Mouse (Mus musculus) embryonic facial prominence, embryonic 13.5 days (tissue): ENCODE measurements around the gene Snx7. TPM values are rescaled to one million over a fixed set of nuclear protein-coding genes. Genes with fewer than 3 reads are reported as not detected.

ENCODE experiments used
- ATAC-seq: fragments of 200-750 bp; cut with Nextera tagmentation; 2 replicates; pipeline ENCODE4 v1.8.0; 2017; ENCODE audit warnings: low read depth; ENCODE audit not compliant: insufficient number of reproducible peaks, insufficient read depth, low FRiP score, low TSS enrichment
- H3K27ac ChIP-seq: fragments of 300-500 bp; sonication (generic); 2 replicates; pipeline ENCODE4 v1.5.1; 2015; ENCODE audit warnings: moderate library complexity, mild to moderate bottlenecking, inconsistent platforms
- H3K27me3 ChIP-seq: fragments of 300-500 bp; sonication (generic); 2 replicates; pipeline ENCODE4 v1.6.1; 2015; ENCODE audit warnings: mild to moderate bottlenecking, inconsistent platforms
- H3K36me3 ChIP-seq: fragments of 300-500 bp; sonication (generic); 2 replicates; pipeline ENCODE4 v1.6.1; 2015; ENCODE audit warnings: mild to moderate bottlenecking, inconsistent platforms
- H3K4me1 ChIP-seq: fragments of 300-500 bp; sonication (generic); 2 replicates; pipeline ENCODE4 v1.6.1; 2015; ENCODE audit warnings: inconsistent platforms
- H3K4me2 ChIP-seq: fragments of 300-500 bp; sonication (generic); 2 replicates; pipeline ENCODE4 v1.6.1; 2015; ENCODE audit warnings: moderate library complexity, mild to moderate bottlenecking, inconsistent platforms
- H3K4me3 ChIP-seq: fragments of 300-500 bp; sonication (generic); 2 replicates; pipeline ENCODE4 v1.5.1; 2015; ENCODE audit warnings: mild to moderate bottlenecking, inconsistent platforms
- H3K9ac ChIP-seq: fragments of 300-500 bp; sonication (generic); 2 replicates; pipeline ENCODE4 v1.6.1; 2015; ENCODE audit warnings: mild to moderate bottlenecking, inconsistent platforms
- H3K9me3 ChIP-seq: fragments of 300-500 bp; sonication (generic); 2 replicates; pipeline ENCODE4 v1.6.1; 2016; ENCODE audit warnings: inconsistent platforms
- WGBS: fragments of 180-500 bp; shearing (Covaris S2); methylation state at CpG from one replicate; pipeline ENCODE4 v1.1.7; 2015; ENCODE audit warnings: mixed read lengths; 5-methylcytosine and 5-hydroxymethylcytosine counted together
- microRNA-seq: library from miRNA; unstranded; fragments of <30 nt; microRNA quantifications from one replicate; pipeline ENCODE4, GENCODE M21; 2016
- polyA plus RNA-seq: library from polyadenylated mRNA; unstranded; fragments of >200 nt; fragmentation: Nextera tagmentation; extraction: Ambion mirVana; gene quantifications from 2 replicates; pipeline ENCODE4 v1.2.1, GENCODE M21; 2015

Snx7 gene
- polyA plus RNA-seq, 1 experiment from 2014 or later: 24.0 TPM

- H3K9ac ChIP-seq: no peak overlapping the region
- no peak overlapping the region for H3K27ac ChIP-seq
- H3K27me3 ChIP-seq: no peaks in the 10 kb centered on the region
- no peak overlapping the region for H3K4me2 ChIP-seq
- H3K9me3 ChIP-seq: no peaks in the 10 kb centered on the region
- no peak overlapping the region for H3K4me3 ChIP-seq
- H3K4me1 ChIP-seq: no peaks in the 10 kb centered on the region
- H3K36me3 ChIP-seq: no peaks in the 10 kb centered on the region
- no peak for ATAC-seq
- 77% methylated on average over 4 of the region's 4 CpGs for WGBS
Measured at GRCm38 (mm10) chr3:117732661-117733060, 136.1 kb downstream of the Snx7 start.

Small RNAs within 50 kb of the gene (microRNA-seq; reads per million reads assigned to microRNA genes)
- gene Gm24811: not detected
